Mouse (Mus musculus) bone marrow, adult 2 months (tissue): Measurements from ENCODE around the gene Ankrd22.

ENCODE experiments used
- CTCF ChIP-seq: fragments of 200-500 bp; IDR thresholded peaks from 2 replicates; pipeline ENCODE4 v1.5.1; 2011; ENCODE audit warnings: low read length, control low read depth; ENCODE audit not compliant: control insufficient read depth, insufficient read depth
- POLR2A ChIP-seq: fragments of 200-500 bp; IDR thresholded peaks from 2 replicates; pipeline ENCODE4 v1.6.1; 2011; ENCODE audit warnings: low read depth, mild to moderate bottlenecking, control low read depth, low read length, borderline replicate concordance; ENCODE audit not compliant: control insufficient read depth

DNA sequence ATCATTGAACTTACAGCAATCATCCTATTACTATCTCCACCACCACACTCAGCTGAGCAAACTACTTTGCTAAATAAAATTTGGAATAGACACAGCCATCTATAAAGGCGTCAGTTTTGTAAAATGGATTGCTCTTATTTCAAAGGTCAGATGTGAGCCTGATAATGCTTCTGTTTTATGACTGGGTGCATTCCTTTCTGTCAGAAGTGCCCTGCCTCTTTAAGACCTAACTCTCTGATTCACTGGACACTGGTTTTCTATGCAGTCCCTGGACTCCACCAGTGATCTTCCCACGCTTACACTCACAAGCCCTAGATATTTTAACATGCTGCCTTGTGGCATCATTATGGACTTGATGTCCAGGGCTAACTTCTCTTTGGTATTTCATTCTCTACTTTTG, 87.7 kb downstream of the Ankrd22 start:
- no peak for TF ChIP-seq CTCF
- no peak for TF ChIP-seq POLR2A
